Mouse (Mus musculus): Measurements from ENCODE around the gene Nisch. TPM values are rescaled to one million over a fixed set of nuclear protein-coding genes. Genes with fewer than 3 reads are reported as not detected.

Nisch gene
- polyA plus RNA-seq, 1 experiment from 2014 or later: 92.3 TPM

DNA sequence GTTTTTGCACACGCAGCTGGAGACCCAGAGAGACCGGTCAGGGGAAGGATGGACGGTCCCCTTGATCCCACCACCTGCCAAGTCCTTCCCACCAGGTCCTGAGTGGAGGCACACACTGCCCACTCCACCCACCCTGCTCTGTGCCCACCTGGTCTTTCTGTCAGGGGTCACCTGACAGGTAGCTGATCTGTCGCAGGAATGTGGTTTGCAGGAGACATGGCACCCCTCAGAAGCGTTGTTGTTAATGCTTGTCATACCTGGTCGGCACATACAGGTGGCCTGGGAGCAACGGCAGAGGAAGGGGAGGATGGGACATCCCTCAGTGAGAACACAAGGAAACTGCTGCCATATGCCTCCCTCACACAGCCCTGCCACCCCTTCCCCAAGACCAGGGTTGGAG lies 55.6 kb downstream of the Nisch start:
- Histone ChIP-seq H3K4me3 (replicated peaks) (no peak overlapping the region), H3K9ac (no peak overlapping the region), H3K27ac (replicated peaks) (0 out of 2 replicates have a peak overlapping the region, but pooled peaks have one; percentile 29), H3K36me3 (replicated peaks) (0 out of 2 replicates have a peak, but pooled peaks cover 2% of the 10 kb centered on the region), H3K4me2 (peak overlapping the region; percentile 35), H3K4me1 (replicated peaks) (peaks cover 50% of the 10 kb centered on the region), H3K9me3 (replicated peaks) (no peaks in the 10 kb centered on the region), H3K27me3 (no peaks in the 10 kb centered on the region)
- no peak for ATAC-seq (ENCODE audit: insufficient read depth)
- WGBS (ENCODE audit: insufficient replicate concordance): 76% methylated on average over 7 of the region's 7 CpGs

DNA sequence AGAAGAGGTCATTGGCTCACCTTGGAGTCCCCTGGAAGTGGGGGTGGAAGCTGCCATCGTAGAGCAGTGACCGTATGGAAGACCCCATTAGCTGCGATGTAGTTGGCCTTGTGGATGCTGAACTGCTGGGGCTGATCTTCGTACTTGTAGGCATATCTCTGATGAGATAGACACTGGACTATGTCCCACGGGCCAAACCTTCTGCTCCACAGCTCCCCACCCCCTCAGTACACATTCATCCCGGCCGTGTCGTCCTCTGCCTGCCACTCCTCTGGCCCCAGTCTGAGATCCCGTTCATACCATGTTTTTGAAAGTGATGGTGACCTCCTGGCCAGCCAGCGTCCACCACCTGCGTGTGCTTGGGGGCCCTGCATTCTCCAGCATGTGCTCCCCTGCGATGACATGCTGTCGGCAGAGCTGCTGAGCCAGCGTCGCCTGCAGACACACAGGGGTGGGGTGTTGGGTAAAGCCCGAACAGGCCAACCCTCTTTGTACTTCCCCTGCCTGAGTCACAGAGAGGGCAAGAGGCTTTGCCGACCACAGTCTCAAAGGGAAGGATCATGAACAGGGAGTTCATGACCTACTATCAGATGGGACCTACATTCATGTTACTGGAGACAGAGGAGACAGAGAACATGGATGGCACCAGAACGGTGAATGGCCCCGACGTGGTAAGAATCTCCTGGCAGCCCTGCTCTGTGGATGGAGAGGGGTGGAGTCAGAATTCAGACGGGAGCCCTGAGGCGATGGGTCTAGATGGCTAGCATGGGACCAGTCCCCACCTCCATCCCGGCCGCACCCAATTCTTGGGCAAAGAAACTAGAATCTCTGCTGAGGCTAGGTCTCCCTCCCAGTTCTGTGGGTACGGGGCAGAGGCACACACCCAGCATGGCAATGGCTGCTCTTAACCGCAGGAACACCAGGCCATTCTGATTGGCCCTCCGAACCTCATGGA lies 56.3 kb downstream of the Nisch start:
- Histone ChIP-seq H3K4me1 (replicated peaks) (peaks cover 45% of the 10 kb centered on the region), H3K27ac (replicated peaks) (peak overlapping the region; percentile 72), H3K9me3 (replicated peaks) (no peaks in the 10 kb centered on the region), H3K4me3 (replicated peaks) (0 out of 2 replicates have a peak overlapping the region, but pooled peaks have one; percentile 9), H3K4me2 (peak overlapping the region; percentile 44), H3K36me3 (replicated peaks) (peaks cover 2% of the 10 kb centered on the region; the same call in 1 of the 2 replicates), H3K27me3 (no peaks in the 10 kb centered on the region), H3K9ac (no peak overlapping the region)
- 52% methylated on average over 27 of the region's 27 CpGs for WGBS (ENCODE audit: insufficient replicate concordance)
- peak; percentile 69 for ATAC-seq (ENCODE audit: insufficient read depth)

DNA sequence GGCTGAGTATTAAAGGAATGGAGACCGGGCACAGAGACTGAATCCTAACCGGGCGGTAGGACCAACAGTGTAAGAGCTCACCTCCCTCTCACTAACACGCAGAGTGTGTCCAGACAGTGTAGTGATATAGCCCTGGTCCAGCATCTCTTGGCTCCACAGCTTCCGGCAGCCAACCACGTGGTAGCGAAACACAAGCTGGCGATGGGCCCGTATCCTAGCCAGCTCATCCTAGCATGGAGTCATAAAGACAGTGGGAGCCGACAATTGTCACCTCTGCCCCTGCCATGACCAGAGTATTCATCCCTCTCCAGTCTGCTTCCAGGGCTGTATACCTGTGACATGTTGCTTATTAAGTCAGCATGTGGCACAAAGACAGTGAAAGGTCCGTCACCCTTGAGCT lies 71.1 kb downstream of the Nisch start:
- Histone ChIP-seq H3K9me3 (replicated peaks) (no peaks in the 10 kb centered on the region), H3K4me2 (no peak overlapping the region), H3K4me3 (replicated peaks) (no peak overlapping the region), H3K4me1 (replicated peaks) (no peaks in the 10 kb centered on the region), H3K9ac (no peak overlapping the region), H3K27ac (replicated peaks) (no peak overlapping the region), H3K36me3 (replicated peaks) (peaks cover 50% of the 10 kb centered on the region), H3K27me3 (no peaks in the 10 kb centered on the region; the same call in 1 of the 2 replicates)
- no peak for ATAC-seq (ENCODE audit: insufficient read depth)
- 83% methylated on average over 11 of the region's 11 CpGs for WGBS (ENCODE audit: insufficient replicate concordance)

DNA sequence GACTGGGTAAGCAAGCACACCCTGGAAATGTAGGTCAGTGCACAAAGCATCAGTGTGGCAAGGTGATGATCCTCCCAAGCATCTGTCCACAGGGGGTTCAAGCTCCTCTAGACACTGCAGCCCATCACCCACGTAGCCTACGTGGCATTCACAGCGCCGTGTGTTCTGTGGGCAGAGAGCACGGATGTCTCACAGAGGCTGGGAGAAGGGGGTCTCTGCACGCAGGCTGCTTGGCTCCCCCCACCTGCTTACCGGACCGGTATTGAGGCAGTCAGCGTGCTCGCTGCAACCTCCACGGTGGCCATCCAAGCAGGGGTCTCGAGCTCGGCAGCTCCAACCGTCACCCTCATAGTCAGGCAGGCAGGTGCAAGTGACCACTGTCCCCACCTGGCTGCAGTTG lies 75.7 kb downstream of the Nisch start:
- no peaks in the 10 kb centered on the region; the same call in 1 of the 2 replicates for H3K4me1 ChIP-seq (replicated peaks)
- peaks cover 86% of the 10 kb centered on the region for H3K36me3 ChIP-seq (replicated peaks)
- no peak overlapping the region for H3K9ac ChIP-seq
- 87% methylated on average over 14 of the region's 14 CpGs for WGBS (ENCODE audit: insufficient replicate concordance)
- no peak for ATAC-seq (ENCODE audit: insufficient read depth)
- H3K4me3 ChIP-seq (replicated peaks): no peak overlapping the region
- H3K4me2 ChIP-seq: no peak overlapping the region
- H3K27ac ChIP-seq (replicated peaks): no peak overlapping the region
- no peaks in the 10 kb centered on the region for H3K27me3 ChIP-seq
- H3K9me3 ChIP-seq (replicated peaks): no peaks in the 10 kb centered on the region

- no peaks in the 10 kb centered on the region for H3K9me3 ChIP-seq (replicated peaks)
- 85% methylated on average over 15 of the region's 15 CpGs for WGBS (ENCODE audit: insufficient replicate concordance)
- peaks cover 87% of the 10 kb centered on the region for H3K36me3 ChIP-seq (replicated peaks)
- H3K4me3 ChIP-seq (replicated peaks): no peak overlapping the region
- no peak for ATAC-seq (ENCODE audit: insufficient read depth)
- no peaks in the 10 kb centered on the region; the same call in 1 of the 2 replicates for H3K4me1 ChIP-seq (replicated peaks)
- no peak overlapping the region for H3K4me2 ChIP-seq
- no peak overlapping the region for H3K27ac ChIP-seq (replicated peaks)
- no peak overlapping the region for H3K9ac ChIP-seq
- H3K27me3 ChIP-seq: no peaks in the 10 kb centered on the region
These were observed 76.6 kb downstream of the Nisch start for GRCm38 (mm10) chr14:31140141-31140540.

DNA sequence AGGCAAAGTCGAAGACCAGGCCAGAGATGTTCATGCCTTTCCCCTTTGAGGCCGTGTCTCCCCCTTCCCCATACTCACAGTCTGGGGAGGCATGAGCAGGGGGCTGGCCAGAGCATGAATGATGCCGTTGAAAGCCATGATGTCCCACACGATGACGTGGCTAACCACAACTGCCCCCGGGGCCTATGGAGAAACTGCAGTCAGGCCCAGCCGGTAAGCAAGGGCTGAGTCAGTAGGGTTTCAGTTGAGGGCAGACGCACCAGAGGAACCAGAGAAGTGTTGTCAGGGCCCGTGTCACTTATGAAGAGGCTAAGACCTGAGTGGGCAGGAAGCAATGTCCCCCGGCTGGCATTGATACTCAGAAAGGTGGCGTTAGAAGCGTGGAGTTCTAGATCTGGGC lies 77.1 kb downstream of the Nisch start:
- no peak for ATAC-seq (ENCODE audit: insufficient read depth)
- Histone ChIP-seq H3K27ac (replicated peaks) (no peak overlapping the region), H3K4me1 (replicated peaks) (no peaks in the 10 kb centered on the region; the same call in 1 of the 2 replicates), H3K36me3 (replicated peaks) (peaks cover 92% of the 10 kb centered on the region), H3K9me3 (replicated peaks) (no peaks in the 10 kb centered on the region), H3K9ac (no peak overlapping the region), H3K4me3 (replicated peaks) (no peak overlapping the region), H3K4me2 (no peak overlapping the region), H3K27me3 (no peaks in the 10 kb centered on the region)
- 50% methylated on average over 12 of the region's 12 CpGs for WGBS (ENCODE audit: insufficient replicate concordance)

- Histone ChIP-seq H3K4me3 (replicated peaks) (no peak overlapping the region), H3K9ac (no peak overlapping the region), H3K4me2 (no peak overlapping the region), H3K4me1 (replicated peaks) (peaks cover 4% of the 10 kb centered on the region), H3K36me3 (replicated peaks) (peaks cover 99% of the 10 kb centered on the region), H3K27ac (replicated peaks) (no peak overlapping the region), H3K9me3 (replicated peaks) (no peaks in the 10 kb centered on the region), H3K27me3 (no peaks in the 10 kb centered on the region)
- no peak for ATAC-seq (ENCODE audit: insufficient read depth)
- WGBS (ENCODE audit: insufficient replicate concordance): 80% methylated on average over 9 of the region's 9 CpGs
These were observed 77.8 kb downstream of the Nisch start for GRCm38 (mm10) chr14:31138897-31139429.

GRCm38 (mm10) chr14:31138219-31138896 lies 78.4 kb downstream of the Nisch start:
- H3K4me2 ChIP-seq: no peak overlapping the region
- peaks cover 96% of the 10 kb centered on the region for H3K36me3 ChIP-seq (replicated peaks)
- no peak overlapping the region for H3K9ac ChIP-seq
- H3K4me1 ChIP-seq (replicated peaks): peaks cover 10% of the 10 kb centered on the region
- no peaks in the 10 kb centered on the region for H3K27me3 ChIP-seq
- no peak overlapping the region for H3K27ac ChIP-seq (replicated peaks)
- ATAC-seq (ENCODE audit: insufficient read depth): no peak
- no peaks in the 10 kb centered on the region for H3K9me3 ChIP-seq (replicated peaks)
- H3K4me3 ChIP-seq (replicated peaks): no peak overlapping the region
- WGBS (ENCODE audit: insufficient replicate concordance): 85% methylated on average over 34 of the region's 35 CpGs

GRCm38 (mm10) chr14:31137791-31138190 lies 79.0 kb downstream of the Nisch start:
- H3K27me3 ChIP-seq: no peaks in the 10 kb centered on the region
- 80% methylated on average over 11 of the region's 11 CpGs for WGBS (ENCODE audit: insufficient replicate concordance)
- peaks cover 90% of the 10 kb centered on the region for H3K36me3 ChIP-seq (replicated peaks)
- no peak overlapping the region for H3K4me3 ChIP-seq (replicated peaks)
- H3K4me2 ChIP-seq: no peak overlapping the region
- no peak overlapping the region for H3K9ac ChIP-seq
- no peaks in the 10 kb centered on the region for H3K9me3 ChIP-seq (replicated peaks)
- H3K27ac ChIP-seq (replicated peaks): no peak overlapping the region
- peaks cover 16% of the 10 kb centered on the region for H3K4me1 ChIP-seq (replicated peaks)
- ATAC-seq (ENCODE audit: insufficient read depth): no peak

- Histone ChIP-seq H3K27ac (replicated peaks) (no peak overlapping the region), H3K4me2 (no peak overlapping the region), H3K4me1 (replicated peaks) (peaks cover 22% of the 10 kb centered on the region), H3K4me3 (replicated peaks) (no peak overlapping the region), H3K27me3 (no peaks in the 10 kb centered on the region), H3K9ac (no peak overlapping the region), H3K9me3 (replicated peaks) (no peaks in the 10 kb centered on the region), H3K36me3 (replicated peaks) (peaks cover 85% of the 10 kb centered on the region)
- ATAC-seq (ENCODE audit: insufficient read depth): no peak
- WGBS (ENCODE audit: insufficient replicate concordance): 80% methylated on average over 10 of the region's 10 CpGs
These were observed 79.5 kb downstream of the Nisch start for GRCm38 (mm10) chr14:31137281-31137595.
